Mouse (Mus musculus): ENCODE measurements around the gene Txndc11. TPM values are rescaled to one million over a fixed set of nuclear protein-coding genes. Genes with fewer than 3 reads are reported as not detected.

The Txndc11 gene
- total and polyA plus RNA-seq, 3 experiments = 24.9 to 33.7 TPM; not detected in 1

GRCm38 (mm10) chr16:11090836-11091570, 43.4 kb downstream of the Txndc11 start:
- no peaks in the 10 kb centered on the region for H3K4me1 ChIP-seq (ENCODE audit: control insufficient read depth in 1 of 2, insufficient read depth in 2 of 2, low read length in 2 of 2)
- no peak overlapping the region for H3K4me3 ChIP-seq (ENCODE audit: control insufficient read depth in 1 of 2, insufficient read depth in 1 of 2, low read depth in 2 of 2, low read length in 2 of 2)

DNA sequence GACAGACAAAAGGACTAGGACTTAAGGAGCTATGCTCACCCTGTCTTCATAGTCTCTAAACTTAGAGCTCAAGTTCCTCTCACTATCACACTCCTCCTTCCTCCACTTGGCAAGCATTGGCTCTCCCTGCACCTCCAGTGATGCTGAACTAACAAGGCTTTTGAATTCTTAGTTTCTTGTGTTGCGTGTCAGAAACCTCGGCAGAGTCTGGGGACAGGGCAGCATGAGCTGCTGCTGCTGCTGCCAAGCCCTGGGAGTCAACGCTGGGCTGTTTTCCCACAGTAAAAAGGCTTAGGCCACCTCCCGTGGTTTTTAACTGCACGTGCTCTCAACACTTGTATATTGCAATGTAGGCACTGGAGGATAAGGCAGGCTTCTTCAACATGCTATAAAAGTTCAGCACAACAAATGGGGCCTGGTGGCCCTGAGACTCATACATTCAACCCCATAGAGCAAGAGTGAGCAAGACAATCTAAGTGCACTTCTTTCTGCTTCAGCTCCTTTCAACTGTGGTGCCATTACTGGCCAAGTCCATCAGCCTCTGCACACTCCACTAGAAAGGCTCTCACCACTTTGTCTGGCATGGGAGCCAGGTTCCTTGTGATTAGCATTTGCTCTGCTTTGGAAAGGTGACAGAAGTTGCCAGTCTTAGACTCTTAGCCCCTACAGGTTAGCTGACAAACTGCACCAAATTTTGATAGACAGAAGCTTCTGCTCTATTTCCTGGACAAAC, 47.4 kb downstream of the Txndc11 start:
- Histone ChIP-seq H3K27me3 (ENCODE audit: control insufficient read depth in 1 of 2, insufficient read depth in 2 of 2, low read length in 2 of 2) (no peaks in the 10 kb centered on the region), H3K27ac (ENCODE audit: control insufficient read depth, low read depth, low read length) (no peak overlapping the region), H3K9ac (ENCODE audit: control insufficient read depth, low read depth, low read length, poor library complexity, severe bottlenecking) (no peak overlapping the region), H3K4me3 (ENCODE audit: control insufficient read depth in 1 of 2, insufficient read depth in 1 of 2, low read depth in 2 of 2, low read length in 2 of 2) (no peak overlapping the region), H3K79me2 (ENCODE audit: control insufficient read depth, insufficient read depth, low read length, poor library complexity) (no peaks in the 10 kb centered on the region), H3K36me3 (ENCODE audit: control insufficient read depth in 1 of 2, insufficient read depth in 2 of 2, low read length in 2 of 2) (peaks cover 2 to 22% of the 10 kb centered on the region in 2 experiments; a peak in 2 of 4 replicates), H3K9me3 (replicated peaks; ENCODE audit: insufficient read depth, low read length) (no peaks in the 10 kb centered on the region), H3K4me1 (ENCODE audit: control insufficient read depth in 1 of 2, insufficient read depth in 2 of 2, low read length in 2 of 2) (no peaks in the 10 kb centered on the region)
- TF ChIP-seq MAZ (IDR thresholded peaks at IDR 0.05; ENCODE audit: low read depth, low read length) (no peak), POLR2AphosphoS2 (IDR thresholded peaks at IDR 0.05; ENCODE audit: low read length) (no peak), ZNF384 (IDR thresholded peaks at IDR 0.05; ENCODE audit: low read depth, low read length) (no peak), ELF1 (IDR thresholded peaks at IDR 0.05; ENCODE audit: low read depth, low read length) (no peak), HCFC1 (IDR thresholded peaks at IDR 0.05; ENCODE audit: low read depth, low read length) (no peak), CTCF (IDR thresholded peaks at IDR 0.05 in 2 of 3, conservative IDR thresholded peaks at IDR 0.05 in 1 of 3; ENCODE audit: control insufficient read depth in 1 of 3, insufficient read depth in 1 of 3, low read depth in 2 of 3, low read length in 3 of 3, poor library complexity in 1 of 3, severe bottlenecking in 1 of 3) (peak in 1 of 3 experiments; percentile 13; a peak in 1 of 6 replicates)
- DNase-seq (ENCODE audit: low read depth, low spot score) = peak; percentile 27

More at GRCm38 (mm10) chr16:11090836-11091570, 43.4 kb downstream of the Txndc11 start:
- peaks cover 1 to 33% of the 10 kb centered on the region in 2 experiments; a peak in 2 of 4 replicates for H3K36me3 ChIP-seq (ENCODE audit: control insufficient read depth in 1 of 2, insufficient read depth in 2 of 2, low read length in 2 of 2)
- no peaks in the 10 kb centered on the region for H3K9me3 ChIP-seq (replicated peaks; ENCODE audit: insufficient read depth, low read length)
- no peak overlapping the region for H3K27ac ChIP-seq (ENCODE audit: control insufficient read depth, low read depth, low read length)
- no peak for DNase-seq (ENCODE audit: low read depth, low spot score)
- no peaks in the 10 kb centered on the region for H3K27me3 ChIP-seq (ENCODE audit: control insufficient read depth in 1 of 2, insufficient read depth in 2 of 2, low read length in 2 of 2)
- no peak overlapping the region for H3K9ac ChIP-seq (ENCODE audit: control insufficient read depth, low read depth, low read length, poor library complexity, severe bottlenecking)
- TF ChIP-seq ZC3H11A (IDR thresholded peaks at IDR 0.05; ENCODE audit: low read depth, low read length) = no peak
- no peak for TF ChIP-seq NRF1 (IDR thresholded peaks at IDR 0.05; ENCODE audit: insufficient read depth, low read depth, low read length, poor library complexity, severe bottlenecking)
- TF ChIP-seq MYC (IDR thresholded peaks at IDR 0.05; ENCODE audit: low read depth, low read length) = no peak
- no peak for TF ChIP-seq MAX (IDR thresholded peaks at IDR 0.05; ENCODE audit: low read length)
- TF ChIP-seq NELFE (IDR thresholded peaks at IDR 0.05; ENCODE audit: low read depth, low read length) = no peak
- no peak for TF ChIP-seq ELF1 (IDR thresholded peaks at IDR 0.05; ENCODE audit: low read depth, low read length)
- no peak for TF ChIP-seq MAFK (IDR thresholded peaks at IDR 0.05; ENCODE audit: borderline replicate concordance, low read depth, low read length)
- TF ChIP-seq MYB (IDR thresholded peaks at IDR 0.05; ENCODE audit: low read depth, low read length) = no peak
- no peak for TF ChIP-seq KAT2A (conservative IDR thresholded peaks at IDR 0.05; ENCODE audit: low read depth, low read length)
- no peak for TF ChIP-seq BHLHE40 (IDR thresholded peaks at IDR 0.05; ENCODE audit: borderline replicate concordance, low read depth, low read length)
- TF ChIP-seq SIN3A (IDR thresholded peaks at IDR 0.05; ENCODE audit: low read length) = no peak
- no peak for TF ChIP-seq USF1 (IDR thresholded peaks at IDR 0.05; ENCODE audit: low read depth, low read length)
- no peak for TF ChIP-seq RCOR1 (IDR thresholded peaks at IDR 0.05; ENCODE audit: low read depth, low read length)
- TF ChIP-seq UBTF (IDR thresholded peaks at IDR 0.05; ENCODE audit: borderline replicate concordance, insufficient read depth, low read depth, low read length) = no peak
- no peak for TF ChIP-seq POLR2AphosphoS5 (IDR thresholded peaks at IDR 0.05; ENCODE audit: borderline replicate concordance, low read depth, low read length)
- no peak for TF ChIP-seq TCF12 (IDR thresholded peaks at IDR 0.05; ENCODE audit: low read depth, low read length)
- no peaks in the 10 kb centered on the region for H3K79me2 ChIP-seq (ENCODE audit: control insufficient read depth, insufficient read depth, low read length, poor library complexity)
